Mouse (Mus musculus): Measurements from ENCODE around the gene Mmp11. TPM values are rescaled to one million over a fixed set of nuclear protein-coding genes. Genes with fewer than 3 reads are reported as not detected.
A peak's percentile ranks its signal among the peaks of the same experiment; 100 is the strongest.

The Mmp11 gene
- 25.1 and 30.0 TPM in 2 replicates for polyA plus RNA-seq (2014; fragmentation: Nextera tagmentation; extraction: Ambion mirVana)

DNA sequence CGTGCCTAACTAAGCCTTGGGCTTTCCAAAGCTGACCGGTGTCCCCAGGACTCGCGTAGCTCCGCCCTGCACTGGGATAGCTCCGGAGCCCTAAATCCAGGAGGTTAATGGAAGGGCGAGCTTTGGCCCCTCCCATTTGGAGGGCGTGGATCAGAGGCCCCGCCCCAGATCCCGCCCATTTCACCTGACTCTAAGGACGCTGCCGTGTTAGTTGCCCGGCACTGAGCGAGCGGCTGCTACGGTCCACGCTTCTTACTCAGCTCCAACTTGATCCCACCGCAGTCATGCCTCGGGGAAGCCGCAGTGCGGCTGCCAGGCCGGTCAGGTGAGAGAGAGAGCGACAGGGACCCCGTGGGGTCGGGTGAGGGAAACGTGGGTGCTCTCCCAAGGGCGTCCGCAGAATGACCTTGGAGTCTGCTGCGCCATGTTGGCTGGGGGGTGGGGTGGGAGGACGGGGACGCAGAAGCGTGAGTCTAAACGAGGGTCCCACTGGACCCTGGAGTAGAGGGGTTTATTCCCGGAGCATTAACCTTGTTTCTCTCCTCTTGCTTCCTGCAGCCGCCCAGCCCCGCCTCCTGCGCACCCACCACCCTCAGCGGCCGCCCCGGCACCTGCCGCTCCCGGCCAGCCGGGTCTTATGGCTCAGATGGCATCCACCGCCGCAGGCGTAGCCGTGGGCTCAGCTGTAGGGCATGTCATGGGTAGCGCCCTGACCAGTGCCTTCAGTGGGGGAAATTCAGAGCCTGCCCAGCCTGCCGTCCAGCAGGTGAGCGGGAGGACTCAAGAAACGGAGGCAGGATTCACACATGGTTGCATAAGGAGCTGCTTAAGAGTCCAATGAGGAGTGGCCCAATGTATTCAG is at the start of gene Mmp11:
Gene Mmp11 (minus strand): TSS at position 817 of the 862 bp plus-strand sequence.
- peak; percentile 67 for ATAC-seq (replicated peaks; ENCODE audit: low FRiP score)
- H3K4me2 ChIP-seq (ENCODE audit: low read depth, low read length, severe bottlenecking): peak within 1 kb of the TSS; percentile 92
- H3K4me1 ChIP-seq (replicated peaks; ENCODE audit: control insufficient read depth, insufficient read depth, low read length): peaks cover 11% of the 10 kb centered on the region
- peak within 1 kb of the TSS; percentile 53 for H3K4me3 ChIP-seq (ENCODE audit: low read depth, low read length)
- no peaks in the 10 kb centered on the region for H3K9me3 ChIP-seq (ENCODE audit: control insufficient read depth, low read length)
- 2% methylated on average over 51 of the region's 51 CpGs for WGBS
- H3K27ac ChIP-seq (ENCODE audit: low read depth, low read length): no peak within 1 kb of the TSS
- H3K36me3 ChIP-seq (ENCODE audit: control insufficient read depth, insufficient read depth, low read length): no peaks in the 10 kb centered on the region
- peak; percentile 87 for DNase-seq (ENCODE audit: low spot score)
- peaks cover 31% of the 10 kb centered on the region for H3K27me3 ChIP-seq (ENCODE audit: control insufficient read depth, insufficient read depth, low read length)
- H3K9ac ChIP-seq (ENCODE audit: low read length): peak within 1 kb of the TSS; percentile 55; the same call in 1 of the 2 replicates

GRCm38 (mm10) chr10:75979432-75979831 is 43.1 kb upstream of the Mmp11 start:
- no peaks in the 10 kb centered on the region for H3K27me3 ChIP-seq (ENCODE audit: control insufficient read depth, insufficient read depth, low read length)
- WGBS: 89% methylated on average over 3 of the region's 3 CpGs
- H3K4me3 ChIP-seq (ENCODE audit: low read depth, low read length): no peak overlapping the region
- H3K27ac ChIP-seq (ENCODE audit: low read depth, low read length): no peak overlapping the region
- no peak overlapping the region for H3K4me2 ChIP-seq (ENCODE audit: low read depth, low read length, severe bottlenecking)
- DNase-seq (ENCODE audit: low spot score) (no peak), ATAC-seq (replicated peaks; ENCODE audit: low FRiP score) (no peak)
- no peak overlapping the region for H3K9ac ChIP-seq (ENCODE audit: low read length)
- no peaks in the 10 kb centered on the region for H3K36me3 ChIP-seq (ENCODE audit: control insufficient read depth, insufficient read depth, low read length)
- H3K4me1 ChIP-seq (replicated peaks; ENCODE audit: control insufficient read depth, insufficient read depth, low read length): no peaks in the 10 kb centered on the region
- H3K9me3 ChIP-seq (ENCODE audit: control insufficient read depth, low read length): no peaks in the 10 kb centered on the region

DNA sequence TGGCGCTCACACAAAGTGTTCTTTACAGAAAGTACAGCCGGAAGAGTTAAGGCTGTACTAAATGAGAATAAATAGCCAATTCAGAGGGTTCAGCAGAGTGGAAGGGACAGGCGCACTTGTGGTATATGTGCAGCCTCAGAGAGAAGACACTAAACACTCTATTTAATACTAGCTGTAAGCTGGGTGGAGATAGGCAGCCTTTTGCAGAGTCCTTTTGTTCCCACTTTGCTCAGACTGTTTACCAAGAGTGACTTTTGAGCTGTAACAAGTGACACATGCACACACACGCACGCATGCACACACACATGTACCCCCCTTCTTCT is 42.5 kb upstream of the Mmp11 start:
- H3K27me3 ChIP-seq (ENCODE audit: control insufficient read depth, insufficient read depth, low read length): no peaks in the 10 kb centered on the region
- no peak overlapping the region for H3K9ac ChIP-seq (ENCODE audit: low read length)
- H3K9me3 ChIP-seq (ENCODE audit: control insufficient read depth, low read length): no peaks in the 10 kb centered on the region
- no peaks in the 10 kb centered on the region for H3K4me1 ChIP-seq (replicated peaks; ENCODE audit: control insufficient read depth, insufficient read depth, low read length)
- DNase-seq (ENCODE audit: low spot score) (no peak), ATAC-seq (replicated peaks; ENCODE audit: low FRiP score) (no peak)
- no peaks in the 10 kb centered on the region for H3K36me3 ChIP-seq (ENCODE audit: control insufficient read depth, insufficient read depth, low read length)
- H3K27ac ChIP-seq (ENCODE audit: low read depth, low read length): no peak overlapping the region
- 77% methylated on average over 5 of the region's 5 CpGs for WGBS
- no peak overlapping the region for H3K4me2 ChIP-seq (ENCODE audit: low read depth, low read length, severe bottlenecking)
- H3K4me3 ChIP-seq (ENCODE audit: low read depth, low read length): no peak overlapping the region

DNA sequence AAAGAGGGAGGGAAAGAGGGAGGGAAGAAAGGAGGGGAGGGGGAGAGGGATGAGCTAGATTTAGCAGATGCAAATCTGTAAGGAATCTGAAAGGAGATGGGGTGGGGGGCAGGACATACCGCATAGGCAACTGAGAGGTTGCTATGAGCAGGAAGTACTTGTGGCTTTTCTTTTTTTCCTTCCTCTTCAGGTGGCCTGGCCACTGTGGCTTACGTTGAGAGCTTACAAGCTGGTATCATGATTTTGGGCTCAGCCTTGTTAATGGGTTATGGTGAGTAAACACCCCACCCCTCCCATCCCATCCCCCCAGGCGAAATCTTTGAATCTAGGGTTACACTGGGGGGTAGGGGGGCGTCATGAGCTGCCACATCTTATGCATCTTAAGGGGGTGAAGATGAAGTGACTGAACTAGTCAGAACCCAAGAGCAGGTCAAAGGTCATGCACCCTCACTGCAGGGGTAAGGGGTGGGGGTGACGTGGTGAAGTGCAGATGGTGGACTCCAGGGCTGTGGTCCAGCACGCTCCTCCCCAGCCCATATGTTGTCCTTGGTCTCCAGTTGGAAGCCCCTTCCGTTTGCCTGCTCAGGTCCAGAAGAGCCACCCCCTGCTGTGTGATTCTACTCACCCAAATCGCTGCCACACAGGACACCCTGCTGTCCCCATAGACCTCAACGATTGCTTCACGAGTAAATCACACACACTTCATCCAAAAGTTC is 42.0 kb upstream of the Mmp11 start:
- no peak overlapping the region for H3K27ac ChIP-seq (ENCODE audit: low read depth, low read length)
- WGBS: 49% methylated on average over 10 of the region's 10 CpGs
- H3K36me3 ChIP-seq (ENCODE audit: control insufficient read depth, insufficient read depth, low read length): no peaks in the 10 kb centered on the region
- no peaks in the 10 kb centered on the region for H3K27me3 ChIP-seq (ENCODE audit: control insufficient read depth, insufficient read depth, low read length)
- DNase-seq (ENCODE audit: low spot score) (no peak), ATAC-seq (replicated peaks; ENCODE audit: low FRiP score) (no peak)
- H3K9ac ChIP-seq (ENCODE audit: low read length): no peak overlapping the region
- no peaks in the 10 kb centered on the region for H3K4me1 ChIP-seq (replicated peaks; ENCODE audit: control insufficient read depth, insufficient read depth, low read length)
- no peak overlapping the region for H3K4me3 ChIP-seq (ENCODE audit: low read depth, low read length)
- no peaks in the 10 kb centered on the region for H3K9me3 ChIP-seq (ENCODE audit: control insufficient read depth, low read length)
- H3K4me2 ChIP-seq (ENCODE audit: low read depth, low read length, severe bottlenecking): no peak overlapping the region

DNA sequence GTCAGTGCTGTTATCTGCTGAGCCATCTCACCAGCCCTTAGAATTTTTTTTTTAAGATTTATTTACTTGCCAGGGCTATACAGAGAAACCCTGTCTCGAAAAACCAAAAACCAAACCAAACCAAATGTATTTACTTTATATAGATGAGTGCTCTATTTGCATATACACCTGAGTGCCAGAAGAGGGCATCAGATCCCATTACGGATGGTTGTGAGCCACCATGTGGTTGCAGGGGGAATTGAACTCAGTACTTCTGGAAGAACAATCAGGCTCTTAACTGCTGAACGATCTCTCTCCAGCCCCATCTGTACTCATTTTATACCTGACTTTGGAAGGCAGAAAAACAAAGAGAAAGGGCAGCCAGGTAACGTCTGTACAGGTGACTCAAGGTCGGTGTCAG is 38.9 kb upstream of the Mmp11 start:
- H3K9ac ChIP-seq (ENCODE audit: low read length): no peak overlapping the region
- no peaks in the 10 kb centered on the region for H3K36me3 ChIP-seq (ENCODE audit: control insufficient read depth, insufficient read depth, low read length)
- H3K4me2 ChIP-seq (ENCODE audit: low read depth, low read length, severe bottlenecking): no peak overlapping the region
- no peak for DNase-seq (ENCODE audit: low spot score)
- no peak overlapping the region for H3K27ac ChIP-seq (ENCODE audit: low read depth, low read length)
- H3K4me1 ChIP-seq (replicated peaks; ENCODE audit: control insufficient read depth, insufficient read depth, low read length): no peaks in the 10 kb centered on the region
- ATAC-seq (replicated peaks; ENCODE audit: low FRiP score): no peak
- no peak overlapping the region for H3K4me3 ChIP-seq (ENCODE audit: low read depth, low read length)
- WGBS: 77% methylated on average over 5 of the region's 5 CpGs
- H3K27me3 ChIP-seq (ENCODE audit: control insufficient read depth, insufficient read depth, low read length): no peaks in the 10 kb centered on the region
- H3K9me3 ChIP-seq (ENCODE audit: control insufficient read depth, low read length): no peaks in the 10 kb centered on the region

DNA sequence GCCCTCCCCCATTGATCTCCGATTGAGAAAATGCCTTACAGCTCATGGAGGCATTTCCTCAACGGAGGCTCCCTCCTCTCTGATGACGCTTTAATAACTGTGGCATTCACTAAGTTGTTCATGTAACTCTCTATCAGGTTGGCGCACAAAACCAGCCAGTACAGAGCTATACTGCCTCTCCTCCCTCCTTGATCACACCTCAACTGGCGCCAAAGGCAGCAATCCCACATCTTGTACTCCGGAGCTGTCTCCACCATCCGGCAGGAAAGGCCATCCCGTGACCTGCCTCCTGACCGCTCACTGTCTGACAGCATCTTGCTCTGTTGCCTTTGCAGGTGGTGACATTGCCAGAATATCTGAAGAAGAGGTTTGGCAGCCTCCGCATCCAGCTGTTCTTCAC is 37.5 kb upstream of the Mmp11 start:
- no peak for DNase-seq (ENCODE audit: low spot score)
- no peak overlapping the region for H3K4me3 ChIP-seq (ENCODE audit: low read depth, low read length)
- no peak overlapping the region for H3K27ac ChIP-seq (ENCODE audit: low read depth, low read length)
- no peak overlapping the region for H3K9ac ChIP-seq (ENCODE audit: low read length)
- H3K4me2 ChIP-seq (ENCODE audit: low read depth, low read length, severe bottlenecking): no peak overlapping the region
- no peaks in the 10 kb centered on the region for H3K4me1 ChIP-seq (replicated peaks; ENCODE audit: control insufficient read depth, insufficient read depth, low read length)
- WGBS: 94% methylated on average over 10 of the region's 10 CpGs
- no peaks in the 10 kb centered on the region for H3K9me3 ChIP-seq (ENCODE audit: control insufficient read depth, low read length)
- no peaks in the 10 kb centered on the region for H3K27me3 ChIP-seq (ENCODE audit: control insufficient read depth, insufficient read depth, low read length)
- H3K36me3 ChIP-seq (ENCODE audit: control insufficient read depth, insufficient read depth, low read length): no peaks in the 10 kb centered on the region
- no peak for ATAC-seq (replicated peaks; ENCODE audit: low FRiP score)

DNA sequence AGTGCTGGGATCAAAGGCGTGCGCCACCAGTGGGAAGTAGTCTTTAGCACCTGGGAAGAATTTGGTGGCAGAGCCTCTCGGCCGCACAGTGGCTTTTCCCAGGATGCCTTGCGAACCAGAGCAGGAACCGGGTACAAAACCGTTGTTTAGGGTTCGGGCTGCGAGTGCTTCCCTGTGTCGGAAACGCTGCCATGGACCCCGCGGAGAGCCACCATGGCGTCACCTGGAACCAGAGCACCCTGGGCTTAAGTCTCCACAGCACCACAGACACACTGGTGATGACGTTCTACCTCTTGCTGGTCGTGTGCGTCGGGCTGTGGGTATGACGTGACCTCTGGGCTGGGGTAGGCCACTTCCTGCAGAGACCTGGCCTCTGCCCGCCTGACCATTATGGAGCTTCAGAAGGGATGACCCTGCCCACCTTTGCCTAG is 18.1 kb upstream of the Mmp11 start, which contains the start of gene Gm5134:
Gene Gm5134 (plus strand): TSS at position 134 of the 431 bp plus-strand sequence.
- H3K9ac ChIP-seq (ENCODE audit: low read length): no peak within 1 kb of the TSS; the same call in 1 of the 2 replicates
- H3K36me3 ChIP-seq (ENCODE audit: control insufficient read depth, insufficient read depth, low read length): no peaks in the 10 kb centered on the region
- H3K9me3 ChIP-seq (ENCODE audit: control insufficient read depth, low read length): no peaks in the 10 kb centered on the region
- DNase-seq (ENCODE audit: low spot score) (no peak), ATAC-seq (replicated peaks; ENCODE audit: low FRiP score) (no peak)
- 0 out of 2 replicates have a peak within 1 kb of the TSS, but pooled peaks have one; percentile 13 for H3K4me3 ChIP-seq (ENCODE audit: low read depth, low read length)
- H3K27me3 ChIP-seq (ENCODE audit: control insufficient read depth, insufficient read depth, low read length): peaks cover 5% of the 10 kb centered on the region; the same call in 1 of the 2 replicates
- 18% methylated on average over 20 of the region's 20 CpGs for WGBS
- H3K4me2 ChIP-seq (ENCODE audit: low read depth, low read length, severe bottlenecking): peak within 1 kb of the TSS; percentile 40
- no peak within 1 kb of the TSS for H3K27ac ChIP-seq (ENCODE audit: low read depth, low read length)
- H3K4me1 ChIP-seq (replicated peaks; ENCODE audit: control insufficient read depth, insufficient read depth, low read length): no peaks in the 10 kb centered on the region; the same call in none of the 2 replicates

GRCm38 (mm10) chr10:75951424-75952050 is 15.2 kb upstream of the Mmp11 start:
- Histone ChIP-seq H3K4me3 (ENCODE audit: low read depth, low read length) (peak overlapping the region; percentile 39), H3K4me2 (ENCODE audit: low read depth, low read length, severe bottlenecking) (peak overlapping the region; percentile 86), H3K27ac (ENCODE audit: low read depth, low read length) (no peak overlapping the region), H3K27me3 (ENCODE audit: control insufficient read depth, insufficient read depth, low read length) (peaks cover 5% of the 10 kb centered on the region; the same call in 1 of the 2 replicates), H3K4me1 (replicated peaks; ENCODE audit: control insufficient read depth, insufficient read depth, low read length) (no peaks in the 10 kb centered on the region; the same call in none of the 2 replicates), H3K36me3 (ENCODE audit: control insufficient read depth, insufficient read depth, low read length) (no peaks in the 10 kb centered on the region), H3K9ac (ENCODE audit: low read length) (peak overlapping the region; percentile 53), H3K9me3 (ENCODE audit: control insufficient read depth, low read length) (no peaks in the 10 kb centered on the region)
- DNase-seq (ENCODE audit: low spot score): peak; percentile 61
- ATAC-seq (replicated peaks; ENCODE audit: low FRiP score): peak; percentile 46; the same call in 1 of the 2 replicates
- WGBS: 5% methylated on average over 13 of the region's 13 CpGs
